Mouse (Mus musculus): ENCODE measurements around the gene Gm973. TPM values are rescaled to one million over a fixed set of nuclear protein-coding genes. Genes with fewer than 3 reads are reported as not detected.
A peak's percentile ranks its signal among the peaks of the same experiment; 100 is the strongest.

The Gm973 gene
- polyA plus RNA-seq, 1 experiment from 2014 or later: 1.2 TPM

DNA sequence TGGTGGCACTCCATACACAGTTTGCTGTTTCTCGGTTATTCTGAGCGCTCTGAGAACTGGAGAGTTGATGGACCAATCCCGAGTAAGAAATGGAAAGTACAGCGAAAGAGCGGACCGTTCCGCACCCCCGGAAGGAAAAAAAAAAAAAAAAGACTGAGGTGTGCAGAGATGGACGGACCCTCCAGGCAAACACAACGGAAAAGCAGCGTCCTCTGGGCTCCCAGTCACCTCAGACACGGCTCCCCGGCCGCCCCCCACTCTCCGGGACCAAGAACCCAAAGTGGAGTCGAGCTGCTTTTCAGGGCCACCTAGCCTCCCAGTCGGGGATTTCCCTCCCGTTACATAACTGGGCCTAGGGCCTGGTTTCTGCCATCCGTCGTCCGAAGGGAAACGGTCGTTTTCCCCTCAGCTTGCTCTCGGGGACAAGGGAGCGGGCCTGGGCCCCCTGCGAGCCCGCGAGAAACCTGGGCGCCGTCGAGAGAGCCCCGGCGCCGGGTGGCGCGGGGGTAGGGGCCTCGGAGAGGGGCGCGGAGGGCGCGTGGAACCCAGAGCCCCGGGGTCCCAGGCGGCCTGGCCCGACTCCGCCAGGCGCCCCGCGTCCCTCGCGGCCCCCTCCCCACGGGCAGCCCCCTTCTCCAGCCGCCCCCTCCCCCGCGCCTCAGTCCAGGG, 154.0 kb downstream of the Gm973 start:
- Histone ChIP-seq H3K4me1 (peaks cover 19% of the 10 kb centered on the region), H3K36me3 (replicated peaks) (peaks cover 21% of the 10 kb centered on the region), H3K27me3 (replicated peaks; ENCODE audit: low read depth, poor library complexity, severe bottlenecking) (no peaks in the 10 kb centered on the region), H3K9me3 (no peaks in the 10 kb centered on the region), H3K4me3 (peak overlapping the region; percentile 95), H3K27ac (replicated peaks) (peak overlapping the region; percentile 99)
- DNase-seq (ENCODE audit: low spot score): peak; percentile 68
- WGBS: under 1% methylated on average over 54 of the region's 54 CpGs

DNA sequence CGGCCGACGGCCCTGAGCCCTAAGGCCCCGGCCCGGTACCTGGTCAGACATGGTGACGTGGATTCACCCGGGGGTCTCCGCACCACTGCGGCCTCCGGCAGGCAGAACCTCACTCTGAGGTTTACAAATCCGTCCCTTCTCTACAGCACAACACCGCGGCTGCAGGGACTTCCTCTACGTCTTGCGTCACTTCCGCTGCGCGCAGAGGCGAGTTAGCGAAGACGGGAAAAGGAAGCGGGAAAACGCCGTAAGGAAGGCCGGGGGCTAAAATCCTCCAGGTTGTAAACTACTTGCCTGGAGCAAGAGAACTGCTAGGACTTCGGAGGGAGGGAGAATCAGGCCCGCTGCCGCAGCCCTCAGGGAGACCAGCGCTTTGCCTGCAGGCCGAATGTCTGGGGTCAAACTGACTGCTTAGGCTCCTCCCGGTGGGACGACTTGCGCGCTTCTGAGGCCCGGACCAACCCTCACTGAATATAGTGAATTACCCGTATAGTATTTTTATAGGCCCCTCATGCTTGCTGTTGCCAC, 154.6 kb downstream of the Gm973 start, which contains the start of gene Sumo1:
Gene Sumo1, minus strand, starts transcription at position 194 of the 528 bp plus-strand sequence.
- H3K27me3 ChIP-seq (replicated peaks; ENCODE audit: low read depth, poor library complexity, severe bottlenecking): no peaks in the 10 kb centered on the region

DNA sequence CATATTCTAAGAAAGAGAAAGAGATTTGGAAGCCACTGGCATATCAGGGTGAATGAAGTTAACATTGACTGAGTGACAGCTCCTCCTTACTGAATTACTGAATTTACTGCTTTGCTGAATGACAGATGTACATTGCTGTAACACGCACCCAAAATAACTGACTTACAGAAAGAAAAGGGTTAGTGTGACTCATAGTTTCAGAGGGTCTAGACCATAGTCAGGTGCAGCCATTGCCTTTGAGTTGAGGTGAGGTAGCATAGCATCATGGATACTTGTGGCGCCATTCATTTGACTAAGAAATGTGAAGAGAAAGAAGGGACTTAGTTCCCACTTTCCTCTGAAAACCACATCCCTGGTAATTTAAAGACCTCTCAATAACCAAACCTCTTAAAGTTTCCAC, 157.6 kb downstream of the Gm973 start:
- Histone ChIP-seq H3K4me1 (peaks cover 14% of the 10 kb centered on the region), H3K36me3 (replicated peaks) (peaks cover 12% of the 10 kb centered on the region), H3K9me3 (no peaks in the 10 kb centered on the region), H3K4me3 (no peak overlapping the region), H3K27me3 (replicated peaks; ENCODE audit: low read depth, poor library complexity, severe bottlenecking) (no peaks in the 10 kb centered on the region; the same call in 1 of the 2 replicates), H3K27ac (replicated peaks) (no peak overlapping the region)
- no peak for DNase-seq (ENCODE audit: low spot score)
- 93% methylated on average over 2 of the region's 2 CpGs for WGBS

More for the DNA sequence above, 154.6 kb downstream of the Gm973 start, which contains the start of gene Sumo1:
- WGBS: under 1% methylated on average over 36 of the region's 36 CpGs
- Histone ChIP-seq H3K4me1 (peaks cover 19% of the 10 kb centered on the region), H3K9me3 (no peaks in the 10 kb centered on the region), H3K27ac (replicated peaks) (peak within 1 kb of the TSS; percentile 99), H3K4me3 (peak within 1 kb of the TSS; percentile 95), H3K36me3 (replicated peaks) (peaks cover 21% of the 10 kb centered on the region)
- peak; percentile 93 for DNase-seq (ENCODE audit: low spot score)

- H3K27me3 ChIP-seq (replicated peaks; ENCODE audit: low read depth, poor library complexity, severe bottlenecking): no peaks in the 10 kb centered on the region
- WGBS: 10% methylated on average over 11 of the region's 11 CpGs
- peaks cover 25% of the 10 kb centered on the region for H3K4me1 ChIP-seq
- H3K27ac ChIP-seq (replicated peaks): peak overlapping the region; percentile 80
- peak overlapping the region; percentile 91 for H3K4me3 ChIP-seq
- no peaks in the 10 kb centered on the region for H3K9me3 ChIP-seq
- DNase-seq (ENCODE audit: low spot score): peak; percentile 38
- peaks cover 28% of the 10 kb centered on the region for H3K36me3 ChIP-seq (replicated peaks)
Measured at GRCm38 (mm10) chr1:59683926-59684818, 168.1 kb downstream of the Gm973 start.

- Histone ChIP-seq H3K27ac (replicated peaks) (peak within 1 kb of the TSS; percentile 97), H3K36me3 (replicated peaks) (peaks cover 37% of the 10 kb centered on the region), H3K27me3 (replicated peaks; ENCODE audit: low read depth, poor library complexity, severe bottlenecking) (no peaks in the 10 kb centered on the region), H3K4me3 (peak within 1 kb of the TSS; percentile 91), H3K9me3 (no peaks in the 10 kb centered on the region), H3K4me1 (peaks cover 25% of the 10 kb centered on the region)
- DNase-seq (ENCODE audit: low spot score): peak; percentile 90
- under 1% methylated on average over 49 of the region's 49 CpGs for WGBS
Measured at GRCm38 (mm10) chr1:59684819-59685755, 169.0 kb downstream of the Gm973 start, which contains the start of gene Nop58. Nop58 (plus strand) TSS chr1:59684971.

Other genes starting within 250 kb of the Gm973 start
- 12.7 and 14.4 TPM in 2 replicates for gene Fzd7, start 33.8 kb upstream of the Gm973 start, polyA plus RNA-seq (2016; fragmentation: Nextera tagmentation; extraction: Ambion mirVana)
- gene Sumo1, start 154.6 kb downstream of the Gm973 start, polyA plus RNA-seq (2016; fragmentation: Nextera tagmentation; extraction: Ambion mirVana): 564 and 568 TPM in 2 replicates
- gene Nop58, start 168.7 kb downstream of the Gm973 start, polyA plus RNA-seq (2016; fragmentation: Nextera tagmentation; extraction: Ambion mirVana): 317 and 319 TPM in 2 replicates
- 6.4 and 7.1 TPM in 2 replicates for gene Bmpr2, start 247.1 kb downstream of the Gm973 start, polyA plus RNA-seq (2016; fragmentation: Nextera tagmentation; extraction: Ambion mirVana)

Measured in embryonic facial prominence, embryonic 10.5 days (tissue).